Mouse (Mus musculus) erythroblast, embryonic 14.5 days (primary cell): ENCODE data around the gene Eif3d.

Experiments
- GATA1 ChIP-seq: IDR thresholded peaks from 2 replicates; pipeline ENCODE4 v1.6.1; 2012; ENCODE audit warnings: low read length, inconsistent platforms, mixed read lengths
- TAL1 ChIP-seq: IDR thresholded peaks from 3 replicates; pipeline ENCODE4 v1.6.1; 2012; ENCODE audit warnings: low read length, inconsistent platforms, mixed read lengths

- TF ChIP-seq GATA1 (no peak), TAL1 (no peak)
Measured at GRCm38 (mm10) chr15:77955440-77956403, 14.9 kb downstream of the Eif3d start.
